Mouse (Mus musculus) cerebellum, postnatal 4 days (tissue): Measurements from ENCODE around the gene Map4k3.
"Not testable (repeated sequence)": the region's sequence is repeated elsewhere in the genome, so short reads cannot be mapped to it uniquely, and the experiment has no call there.

Experiments
- DNase-seq, 2 experiments: peaks; one replicate each; pipeline ENCODE4 v3.0.0; 2022; ENCODE audit warnings: low spot score in 2 of 2, mixed read lengths in 1 of 2

Map4k3 gene

GRCm38 (mm10) chr17:80568842-80569601 is 159.3 kb downstream of the Map4k3 start:
- no peak for DNase-seq

DNA sequence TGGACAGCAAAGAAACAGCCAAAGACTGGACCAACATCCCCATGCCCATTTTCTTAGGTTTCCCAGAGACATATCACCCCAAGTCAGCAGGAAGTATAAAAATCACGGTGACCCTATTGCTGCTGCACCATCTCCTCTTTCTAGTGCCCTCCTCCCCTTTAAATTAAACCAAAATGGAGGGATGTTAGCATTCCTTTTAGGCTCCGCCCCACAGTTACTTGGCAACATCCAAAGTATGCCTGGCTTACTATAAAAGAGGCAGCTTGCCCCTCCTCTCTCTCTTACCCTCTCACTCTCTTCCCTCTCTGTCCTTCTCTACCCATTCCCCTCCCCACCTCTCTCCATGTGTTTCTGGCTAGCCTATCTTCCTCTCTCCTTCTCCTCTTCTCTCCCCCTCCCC is 159.8 kb downstream of the Map4k3 start:
- DNase-seq, result no peak

DNA sequence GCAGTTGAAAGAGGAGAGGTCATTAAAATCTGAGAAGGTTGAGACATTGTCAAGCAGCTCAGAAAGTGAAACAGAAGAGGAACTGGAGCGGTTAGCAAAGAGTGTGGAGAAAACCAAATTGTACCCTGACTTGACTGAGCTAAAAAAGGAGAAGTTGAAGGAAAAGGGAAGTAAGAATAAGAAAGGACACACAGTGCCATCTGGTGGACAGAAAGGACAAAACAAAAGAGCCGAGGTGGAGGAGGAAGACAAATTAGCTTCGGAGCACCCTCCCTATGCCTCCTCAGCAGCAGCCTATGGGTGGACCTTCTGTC is 163.7 kb downstream of the Map4k3 start:
- DNase-seq, result no peak

- not testable (repeated sequence) for DNase-seq
Measured at GRCm38 (mm10) chr17:80563762-80564610, 164.3 kb downstream of the Map4k3 start.

- DNase-seq, result no peak
Measured at GRCm38 (mm10) chr17:80562792-80563191, 165.5 kb downstream of the Map4k3 start.

GRCm38 (mm10) chr17:80560669-80561401 is 167.4 kb downstream of the Map4k3 start:
- peak; percentile 53 to 79 for DNase-seq

- DNase-seq, result no peak
Measured at GRCm38 (mm10) chr17:80559745-80560144, 168.5 kb downstream of the Map4k3 start.

GRCm38 (mm10) chr17:80559050-80559449 is 169.2 kb downstream of the Map4k3 start:
- peak in 1 of 2 experiments; percentile 23 for DNase-seq

- DNase-seq, result no peak
Measured at GRCm38 (mm10) chr17:80558583-80558982, 169.7 kb downstream of the Map4k3 start.

DNA sequence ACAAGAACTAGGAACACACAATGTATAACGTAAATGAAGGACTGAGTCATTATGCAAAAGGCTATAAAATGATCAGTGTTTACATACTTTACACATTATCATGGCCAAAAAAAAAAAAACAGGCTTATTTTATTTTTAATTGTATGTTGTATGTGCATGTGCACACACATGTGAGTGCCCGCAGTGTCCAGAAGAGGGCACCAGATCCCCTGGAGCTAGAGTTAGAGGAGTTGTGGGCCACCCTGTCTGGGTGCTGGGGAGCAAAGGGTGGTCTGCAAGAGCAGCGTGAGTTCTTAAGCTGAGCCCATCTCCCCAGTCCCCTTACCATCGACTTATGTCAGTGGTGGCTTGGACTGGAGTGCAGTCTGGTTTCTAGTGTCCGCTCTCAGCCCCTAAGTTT is 170.8 kb downstream of the Map4k3 start:
- no peak for DNase-seq

DNA sequence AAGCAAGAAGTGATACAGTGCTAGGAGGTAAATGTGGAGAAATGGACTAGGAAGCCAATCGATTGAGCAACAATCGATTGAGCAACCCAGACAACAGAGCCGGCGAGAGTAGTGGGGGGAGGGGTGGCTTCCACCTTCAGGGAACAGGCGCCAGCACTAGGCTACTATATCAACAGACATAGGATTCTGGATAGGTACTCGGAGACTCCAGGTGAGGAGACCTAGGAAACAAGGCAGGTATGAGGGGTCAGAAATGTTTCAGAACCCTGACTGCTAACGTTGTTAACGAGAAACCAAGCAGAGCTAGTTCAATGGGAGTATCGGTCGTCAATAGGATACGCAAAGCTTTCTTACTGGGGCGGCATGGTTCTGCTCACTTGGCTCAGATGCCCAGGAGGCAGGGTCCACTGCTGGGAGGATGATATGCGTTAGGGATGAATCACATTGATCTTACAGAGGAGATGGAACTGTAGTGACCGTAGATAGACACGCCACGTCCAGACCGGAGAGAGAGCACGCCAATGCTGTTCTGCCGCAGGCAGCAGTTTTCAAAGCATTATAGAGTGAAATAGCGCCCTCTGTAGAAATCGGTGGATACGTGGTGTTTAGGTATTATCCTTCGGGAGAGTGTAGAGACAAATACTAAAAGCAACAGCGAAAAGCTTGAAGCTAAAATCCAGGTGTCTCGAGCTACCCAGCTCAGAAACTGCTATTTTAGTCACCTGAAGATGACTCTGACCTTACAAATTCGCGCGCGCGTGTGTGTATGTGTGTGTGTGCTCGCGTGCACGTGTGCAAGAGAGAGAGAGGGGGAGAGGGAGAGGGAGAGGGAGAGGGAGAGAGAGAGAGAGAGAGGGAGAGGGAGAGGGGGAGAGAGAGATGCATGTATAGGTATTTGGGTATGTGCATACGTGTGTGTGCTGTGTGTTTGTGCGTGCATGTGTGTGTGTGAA is 174.7 kb downstream of the Map4k3 start:
- DNase-seq, result peak; percentile 40 to 75

GRCm38 (mm10) chr17:80552653-80553052 is 175.6 kb downstream of the Map4k3 start:
- no peak for DNase-seq

- DNase-seq, result no peak
Measured at GRCm38 (mm10) chr17:80550981-80551380, 177.3 kb downstream of the Map4k3 start.

DNA sequence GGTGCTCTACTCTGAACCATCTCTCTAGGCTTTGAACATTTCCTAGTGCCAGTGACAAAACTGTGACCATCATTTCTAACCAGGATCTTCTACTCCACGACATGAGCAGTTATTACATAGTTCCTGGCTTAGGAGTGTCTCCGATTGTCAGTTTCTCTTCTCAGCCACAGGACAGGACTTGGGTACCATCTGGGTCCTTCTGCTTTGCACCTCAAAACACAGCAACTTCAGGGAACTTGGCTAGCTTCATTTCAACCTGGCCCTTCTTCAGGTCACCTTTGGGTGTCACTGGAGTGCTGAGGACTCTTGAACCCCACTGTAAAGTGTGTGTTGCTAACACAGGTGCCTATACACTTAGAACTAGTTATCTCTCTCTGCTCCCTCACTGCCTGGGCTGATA is 181.4 kb downstream of the Map4k3 start:
- DNase-seq, result no peak

DNA sequence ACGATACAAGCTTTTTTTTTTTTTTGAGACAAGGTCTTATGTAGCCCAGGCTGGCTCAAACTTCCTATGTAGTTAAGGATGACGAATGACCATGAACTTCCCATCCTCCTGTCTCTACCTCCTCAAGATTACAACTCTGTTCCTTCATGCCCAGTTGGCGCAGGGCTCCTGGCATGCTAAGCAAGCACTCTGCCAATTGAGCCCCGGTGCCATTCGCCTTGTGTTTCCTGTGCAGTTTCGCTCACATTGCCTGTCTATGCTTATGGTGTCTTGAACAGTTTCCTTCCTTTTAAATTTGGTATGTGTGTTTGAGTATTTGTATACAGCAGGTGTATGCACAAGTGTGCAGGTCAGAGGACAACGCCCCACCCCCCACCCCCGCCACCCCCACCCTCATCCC is 182.1 kb downstream of the Map4k3 start:
- DNase-seq, result no peak

DNA sequence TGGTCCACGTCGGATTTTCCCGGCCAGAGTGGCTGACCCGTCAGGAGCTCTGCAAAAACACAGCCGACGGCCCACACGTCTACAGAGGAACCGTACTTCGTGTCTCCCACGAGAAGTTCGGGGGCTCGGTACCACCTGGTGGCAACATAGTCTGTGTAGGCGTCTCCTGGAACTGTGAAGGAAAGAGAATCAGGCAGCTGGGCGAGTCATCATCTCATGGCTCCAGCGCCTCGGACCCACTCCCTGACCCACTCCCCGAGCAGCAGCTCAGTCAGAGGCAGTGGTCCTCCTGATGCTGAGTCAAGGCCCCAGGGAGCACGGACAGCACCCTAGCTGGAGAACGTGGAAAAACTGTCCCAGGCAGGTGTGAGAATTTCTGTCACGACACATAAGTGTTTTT is 184.6 kb downstream of the Map4k3 start:
- DNase-seq, result no peak

DNA sequence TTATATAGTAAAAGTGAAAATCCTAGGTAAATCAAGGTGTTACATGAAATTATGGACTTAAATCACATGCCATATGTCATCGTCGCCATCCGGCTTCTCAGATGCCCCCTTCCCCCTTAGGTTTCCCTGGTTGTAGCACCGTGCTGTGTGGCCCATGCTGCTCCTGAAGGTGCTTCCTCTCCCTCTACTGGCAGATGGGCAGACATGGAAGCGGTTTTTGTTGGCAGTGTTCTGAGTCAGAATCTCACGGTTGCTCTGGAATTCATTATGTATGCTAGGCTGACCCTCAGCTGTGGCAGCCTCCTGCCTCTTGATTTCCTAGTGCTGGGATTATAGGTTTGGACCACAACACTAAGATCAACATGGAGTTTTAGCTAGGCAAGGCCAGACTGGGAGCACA is 191.1 kb downstream of the Map4k3 start:
- no peak for DNase-seq

- no peak for DNase-seq
Measured at GRCm38 (mm10) chr17:80535633-80536032, 192.7 kb downstream of the Map4k3 start.

DNA sequence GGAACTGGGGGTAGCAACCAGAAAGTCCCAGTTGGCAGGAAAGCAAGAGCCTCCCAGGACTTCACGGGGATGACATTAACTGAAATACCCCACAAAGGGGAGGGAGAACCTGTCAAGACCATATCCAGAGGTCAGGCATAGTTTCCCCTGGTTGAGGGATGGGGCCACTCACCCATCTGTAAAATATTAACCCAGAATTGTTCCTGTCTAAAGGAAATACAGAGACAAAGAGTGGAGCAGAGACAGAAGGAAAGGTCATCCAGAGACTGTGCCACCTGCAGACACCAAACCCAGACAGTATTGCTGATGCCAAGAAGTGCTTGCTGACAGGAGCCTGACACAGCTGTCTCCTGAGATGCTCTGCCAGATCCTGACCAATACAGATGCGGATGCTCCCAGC is 196.9 kb downstream of the Map4k3 start:
- not testable (repeated sequence) for DNase-seq
